Mouse (Mus musculus) cerebellum, adult 2 months (tissue): ENCODE results near the gene Nrxn1.

Experiments used
- CTCF ChIP-seq: fragments of 200-500 bp; IDR thresholded peaks from 2 replicates; pipeline ENCODE4 v1.5.1; 2011; ENCODE audit warnings: low read depth, mild to moderate bottlenecking, control low read depth, low read length, moderate library complexity, borderline replicate concordance; ENCODE audit not compliant: insufficient read depth
- POLR2A ChIP-seq: fragments of 200-500 bp; IDR thresholded peaks from 2 replicates; pipeline ENCODE4 v1.6.1; 2011; ENCODE audit warnings: low read length, control low read depth, borderline replicate concordance; ENCODE audit not compliant: insufficient read depth

DNA sequence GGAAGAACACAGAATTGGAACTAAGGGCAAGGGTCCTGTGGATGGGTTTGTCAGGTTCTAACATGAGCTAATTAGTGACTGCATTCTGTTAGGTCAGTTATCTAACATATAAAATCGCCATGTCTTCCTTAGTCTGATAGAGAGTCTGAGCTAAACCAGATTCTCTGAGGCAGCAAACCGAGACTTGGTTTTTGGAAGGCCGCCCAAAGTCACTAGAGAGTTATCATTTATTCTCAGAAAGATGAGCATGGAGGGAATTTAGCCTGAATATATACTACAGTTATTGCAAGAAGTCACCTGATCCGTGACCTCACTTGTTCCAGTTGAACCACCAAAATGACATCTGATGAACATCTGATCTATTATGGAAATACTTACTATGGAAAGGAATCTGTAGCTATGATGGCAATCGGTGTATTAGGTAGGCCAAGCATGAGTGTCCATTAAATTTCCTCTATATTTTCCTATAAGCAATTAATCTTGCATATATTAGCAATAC lies 397.7 kb downstream of the Nrxn1 start:
- TF ChIP-seq CTCF (no peak), POLR2A (no peak)
